Mouse (Mus musculus) large intestine, adult 2 months (tissue): ENCODE measurements around the gene Arhgap10. TPM values are rescaled to one million over a fixed set of nuclear protein-coding genes. Genes with fewer than 3 reads are reported as not detected.
"Not testable (repeated sequence)": the region's sequence is repeated elsewhere in the genome, so short reads cannot be mapped to it uniquely, and the experiment has no call there.

Experiments
- DNase-seq: peaks from one replicate; pipeline ENCODE4 v3.0.0-alpha.2; 2012; ENCODE audit warnings: low read depth, low spot score
- WGBS: fragments of 180-500 bp; shearing (Covaris S2); methylation state at CpG from one replicate; pipeline ENCODE4 v1.1.7; 2018; 5-methylcytosine and 5-hydroxymethylcytosine counted together
- polyA plus RNA-seq: library from polyadenylated mRNA; depleted of rRNA; stranded (reverse); fragments of >200 nt; gene quantifications from 2 replicates; pipeline ENCODE4 v1.2.3, GENCODE M21; 2012

Gene Arhgap10
- polyA plus RNA-seq, 1 experiment, result 3.7 TPM

- DNase-seq, result no peak
- WGBS, result 82% methylated on average over 4 of the region's 4 CpGs
These were observed 190.4 kb downstream of the Arhgap10 start for GRCm38 (mm10) chr8:77327326-77327725.

- 79% methylated on average over 6 of the region's 7 CpGs for WGBS
- DNase-seq, result not testable (repeated sequence)
These were observed 195.0 kb downstream of the Arhgap10 start for GRCm38 (mm10) chr8:77322727-77323126.

GRCm38 (mm10) chr8:77321901-77322300, 195.9 kb downstream of the Arhgap10 start:
- no peak for DNase-seq
- 97% methylated on average over 4 of the region's 4 CpGs for WGBS

- WGBS, result 81% methylated on average over 9 of the region's 9 CpGs
- DNase-seq, result no peak
These were observed 199.2 kb downstream of the Arhgap10 start for GRCm38 (mm10) chr8:77318590-77318989.

GRCm38 (mm10) chr8:77317771-77318170, 200.0 kb downstream of the Arhgap10 start:
- no peak for DNase-seq
- 84% methylated on average over 2 of the region's 2 CpGs for WGBS

GRCm38 (mm10) chr8:77313003-77313402, 204.8 kb downstream of the Arhgap10 start:
- DNase-seq, result no peak
- 70% methylated on average over 3 of the region's 3 CpGs for WGBS

- DNase-seq, result no peak
- 76% methylated on average over 6 of the region's 6 CpGs for WGBS
These were observed 206.0 kb downstream of the Arhgap10 start for GRCm38 (mm10) chr8:77311762-77312161.

- 97% methylated on average over 10 of the region's 10 CpGs for WGBS
- no peak for DNase-seq
These were observed 207.2 kb downstream of the Arhgap10 start for GRCm38 (mm10) chr8:77310541-77310940.

- 87% methylated on average over 8 of the region's 8 CpGs for WGBS
- DNase-seq, result no peak
These were observed 207.7 kb downstream of the Arhgap10 start for GRCm38 (mm10) chr8:77310026-77310425.

GRCm38 (mm10) chr8:77294599-77294998, 223.2 kb downstream of the Arhgap10 start:
- DNase-seq, result no peak
- WGBS, result 91% methylated on average over 11 of the region's 11 CpGs

GRCm38 (mm10) chr8:77292649-77293048, 225.1 kb downstream of the Arhgap10 start:
- DNase-seq, result no peak
- 89% methylated on average over 11 of the region's 11 CpGs for WGBS

GRCm38 (mm10) chr8:77292120-77292519, 225.6 kb downstream of the Arhgap10 start:
- no peak for DNase-seq
- WGBS, result 76% methylated on average over 4 of the region's 4 CpGs

GRCm38 (mm10) chr8:77288492-77288891, 229.3 kb downstream of the Arhgap10 start:
- WGBS, result 96% methylated on average over 12 of the region's 12 CpGs
- no peak for DNase-seq

- 68% methylated on average over 3 of the region's 3 CpGs for WGBS
- DNase-seq, result no peak
These were observed 229.7 kb downstream of the Arhgap10 start for GRCm38 (mm10) chr8:77288065-77288464.

GRCm38 (mm10) chr8:77284473-77284872, 233.3 kb downstream of the Arhgap10 start:
- no peak for DNase-seq
- 85% methylated on average over 3 of the region's 3 CpGs for WGBS

GRCm38 (mm10) chr8:77282605-77283236, 235.0 kb downstream of the Arhgap10 start:
- DNase-seq, result no peak

GRCm38 (mm10) chr8:77279977-77280376, 237.8 kb downstream of the Arhgap10 start:
- DNase-seq, result no peak

More at GRCm38 (mm10) chr8:77282605-77283236, 235.0 kb downstream of the Arhgap10 start:
- WGBS, result 84% methylated on average over 7 of the region's 7 CpGs

GRCm38 (mm10) chr8:77278246-77278645, 239.5 kb downstream of the Arhgap10 start:
- 81% methylated on average over 4 of the region's 4 CpGs for WGBS
- DNase-seq, result no peak

More at GRCm38 (mm10) chr8:77279977-77280376, 237.8 kb downstream of the Arhgap10 start:
- WGBS, result 75% methylated on average over 3 of the region's 3 CpGs

GRCm38 (mm10) chr8:77276827-77277226, 240.9 kb downstream of the Arhgap10 start:
- 29% methylated on average over 10 of the region's 10 CpGs for WGBS
- peak; percentile 57 for DNase-seq

GRCm38 (mm10) chr8:77275571-77275970, 242.2 kb downstream of the Arhgap10 start:
- DNase-seq, result no peak
- WGBS, result 85% methylated on average over 5 of the region's 5 CpGs

- DNase-seq, result no peak
- WGBS, result 96% methylated on average over 6 of the region's 6 CpGs
These were observed 245.6 kb downstream of the Arhgap10 start for GRCm38 (mm10) chr8:77272136-77272535.

GRCm38 (mm10) chr8:77267941-77268405, 249.8 kb downstream of the Arhgap10 start:
- 30% methylated on average over 1 of the region's 1 CpGs for WGBS

More at GRCm38 (mm10) chr8:77267941-77268405, 249.8 kb downstream of the Arhgap10 start:
- no peak for DNase-seq
